Mouse (Mus musculus): ENCODE results near the gene Npas2. TPM values are rescaled to one million over a fixed set of nuclear protein-coding genes. Genes with fewer than 3 reads are reported as not detected.
A peak's percentile ranks its signal among the peaks of the same experiment; 100 is the strongest.

Gene Npas2
- polyA plus RNA-seq, 1 experiment from 2014 or later = 1.5 TPM

DNA sequence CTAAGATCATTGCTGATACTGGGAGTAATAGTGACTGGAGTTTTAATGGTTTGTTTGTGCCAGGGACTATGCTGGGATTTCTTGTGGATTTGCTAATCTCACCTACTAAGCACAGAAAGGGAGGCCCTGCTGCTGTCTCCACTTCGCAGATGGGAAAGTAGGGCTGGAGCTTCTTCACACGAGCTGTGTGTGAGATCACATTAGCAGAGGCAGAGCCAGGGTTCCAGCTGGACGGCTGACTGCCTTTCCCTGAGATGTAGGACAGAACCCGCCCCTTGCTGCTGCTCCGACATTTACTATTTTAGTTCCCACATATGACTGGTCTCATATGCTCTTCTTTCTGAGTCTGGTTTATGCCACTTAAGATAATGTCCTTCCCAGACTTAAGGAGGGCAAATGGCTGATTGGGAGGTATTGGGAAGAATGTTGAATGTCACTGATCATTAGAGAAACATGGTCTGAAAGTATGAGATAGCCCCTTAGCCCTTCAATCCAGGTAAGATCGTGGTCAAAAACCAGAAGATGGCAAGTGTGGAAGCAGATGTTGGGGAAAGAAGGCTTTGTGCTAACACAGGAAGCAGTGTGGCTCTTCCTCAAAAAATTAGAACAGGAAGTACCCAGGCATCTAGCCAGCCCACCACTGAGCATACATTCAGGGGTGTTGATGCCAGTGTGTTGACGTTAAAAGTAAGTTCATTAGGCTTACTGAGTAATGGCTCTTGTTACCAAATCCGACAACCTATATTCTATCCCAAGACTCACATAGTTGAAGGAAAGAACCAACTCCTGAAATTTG lies 66.8 kb downstream of the Npas2 start:
- ATAC-seq (ENCODE audit: borderline replicate concordance, extremely low read depth, low FRiP score, low TSS enrichment) = no peak
- Histone ChIP-seq H3K27me3 (no peaks in the 10 kb centered on the region), H3K4me3 (no peak overlapping the region), H3K9me3 (no peaks in the 10 kb centered on the region), H3K9ac (no peak overlapping the region), H3K4me2 (no peak overlapping the region), H3K4me1 (no peaks in the 10 kb centered on the region), H3K36me3 (no peaks in the 10 kb centered on the region), H3K27ac (no peak overlapping the region)
- WGBS = 65% methylated on average over 8 of the region's 8 CpGs

DNA sequence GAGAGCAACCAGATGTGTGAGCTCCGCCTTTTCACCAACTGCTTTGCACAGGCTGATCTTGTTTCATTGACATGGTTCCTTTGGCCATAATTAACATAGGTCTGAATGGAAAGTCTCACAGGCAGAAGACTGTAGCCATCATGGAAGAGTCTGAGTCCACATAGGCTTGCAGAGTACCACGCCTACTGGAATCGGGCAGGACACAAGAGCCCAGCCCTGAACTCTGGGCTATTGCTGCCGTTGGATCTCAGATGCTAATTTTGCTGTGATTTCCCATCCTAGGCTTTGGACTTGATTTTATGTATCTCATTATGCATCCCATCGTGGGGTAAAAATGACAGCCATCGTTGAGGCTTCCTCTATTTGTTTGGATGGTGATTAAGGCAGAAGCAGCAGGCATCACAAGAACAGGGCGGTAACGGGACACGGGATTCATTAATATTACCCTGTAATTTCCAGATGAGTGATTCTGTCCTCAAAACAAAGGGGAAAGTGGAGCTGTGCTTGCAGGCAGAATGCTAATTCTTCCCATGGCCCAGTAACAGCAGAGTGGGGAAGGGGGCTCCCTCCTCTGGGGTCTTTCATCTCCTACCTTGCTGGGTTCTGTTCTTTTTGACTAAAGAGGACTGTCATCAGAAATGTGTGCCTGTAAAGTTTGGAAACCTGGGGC lies 73.4 kb downstream of the Npas2 start:
- Histone ChIP-seq H3K4me2 (no peak overlapping the region), H3K4me1 (no peaks in the 10 kb centered on the region), H3K27ac (no peak overlapping the region), H3K9ac (no peak overlapping the region), H3K4me3 (no peak overlapping the region), H3K27me3 (no peaks in the 10 kb centered on the region), H3K9me3 (no peaks in the 10 kb centered on the region), H3K36me3 (no peaks in the 10 kb centered on the region)
- 82% methylated on average over 9 of the region's 9 CpGs for WGBS
- ATAC-seq (ENCODE audit: borderline replicate concordance, extremely low read depth, low FRiP score, low TSS enrichment) = no peak

DNA sequence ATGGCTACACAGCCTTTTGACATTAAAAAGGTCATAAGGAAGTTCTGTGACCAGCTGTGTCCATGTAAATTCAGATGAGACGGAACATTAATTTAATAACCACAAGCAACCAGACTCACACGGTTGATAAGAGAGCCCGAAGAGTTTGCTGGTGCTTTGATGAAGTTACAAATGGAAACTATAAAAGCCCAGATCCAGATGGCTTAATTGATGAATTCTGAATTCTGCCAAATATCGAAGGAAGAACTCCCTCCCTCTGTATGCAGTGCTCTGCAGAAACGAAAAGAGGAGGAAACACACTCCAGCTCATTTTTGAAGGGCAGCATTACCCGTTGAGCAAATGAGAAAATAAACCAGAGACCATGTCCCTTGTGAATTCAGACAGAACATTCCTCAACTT lies 79.4 kb downstream of the Npas2 start:
- Histone ChIP-seq H3K36me3 (no peaks in the 10 kb centered on the region), H3K27me3 (no peaks in the 10 kb centered on the region), H3K9ac (no peak overlapping the region), H3K4me3 (no peak overlapping the region), H3K27ac (no peak overlapping the region), H3K4me2 (no peak overlapping the region), H3K4me1 (no peaks in the 10 kb centered on the region), H3K9me3 (no peaks in the 10 kb centered on the region)
- no peak for ATAC-seq (ENCODE audit: borderline replicate concordance, extremely low read depth, low FRiP score, low TSS enrichment)
- 59% methylated on average over 6 of the region's 6 CpGs for WGBS

DNA sequence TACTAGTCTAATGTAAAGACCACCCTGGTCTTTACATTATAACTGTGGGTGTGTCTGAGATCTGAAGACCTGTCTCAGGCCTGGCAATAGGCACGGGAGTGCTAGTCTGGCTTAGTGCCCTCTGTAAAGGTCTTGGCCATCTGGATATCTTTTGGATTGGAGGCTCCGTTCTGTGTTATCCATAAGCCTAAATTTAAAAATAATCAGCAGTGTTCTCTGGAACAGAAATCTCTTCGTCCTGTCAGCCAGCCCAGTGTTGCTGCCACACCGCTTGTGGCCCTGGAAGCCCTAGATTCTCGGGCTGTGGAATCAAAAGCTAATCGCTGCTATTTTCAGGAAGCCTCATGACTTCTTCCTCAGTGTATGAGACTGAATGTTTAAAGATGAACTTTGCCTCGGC lies 86.9 kb downstream of the Npas2 start:
- H3K4me3 ChIP-seq = no peak overlapping the region
- peaks cover 18% of the 10 kb centered on the region; the same call in 1 of the 2 replicates for H3K4me1 ChIP-seq
- WGBS = 69% methylated on average over 7 of the region's 7 CpGs
- no peak overlapping the region for H3K4me2 ChIP-seq
- H3K27me3 ChIP-seq = no peaks in the 10 kb centered on the region
- H3K9ac ChIP-seq = no peak overlapping the region
- ATAC-seq (ENCODE audit: borderline replicate concordance, extremely low read depth, low FRiP score, low TSS enrichment) = no peak
- H3K27ac ChIP-seq = no peak overlapping the region
- H3K9me3 ChIP-seq = no peaks in the 10 kb centered on the region
- H3K36me3 ChIP-seq = no peaks in the 10 kb centered on the region

DNA sequence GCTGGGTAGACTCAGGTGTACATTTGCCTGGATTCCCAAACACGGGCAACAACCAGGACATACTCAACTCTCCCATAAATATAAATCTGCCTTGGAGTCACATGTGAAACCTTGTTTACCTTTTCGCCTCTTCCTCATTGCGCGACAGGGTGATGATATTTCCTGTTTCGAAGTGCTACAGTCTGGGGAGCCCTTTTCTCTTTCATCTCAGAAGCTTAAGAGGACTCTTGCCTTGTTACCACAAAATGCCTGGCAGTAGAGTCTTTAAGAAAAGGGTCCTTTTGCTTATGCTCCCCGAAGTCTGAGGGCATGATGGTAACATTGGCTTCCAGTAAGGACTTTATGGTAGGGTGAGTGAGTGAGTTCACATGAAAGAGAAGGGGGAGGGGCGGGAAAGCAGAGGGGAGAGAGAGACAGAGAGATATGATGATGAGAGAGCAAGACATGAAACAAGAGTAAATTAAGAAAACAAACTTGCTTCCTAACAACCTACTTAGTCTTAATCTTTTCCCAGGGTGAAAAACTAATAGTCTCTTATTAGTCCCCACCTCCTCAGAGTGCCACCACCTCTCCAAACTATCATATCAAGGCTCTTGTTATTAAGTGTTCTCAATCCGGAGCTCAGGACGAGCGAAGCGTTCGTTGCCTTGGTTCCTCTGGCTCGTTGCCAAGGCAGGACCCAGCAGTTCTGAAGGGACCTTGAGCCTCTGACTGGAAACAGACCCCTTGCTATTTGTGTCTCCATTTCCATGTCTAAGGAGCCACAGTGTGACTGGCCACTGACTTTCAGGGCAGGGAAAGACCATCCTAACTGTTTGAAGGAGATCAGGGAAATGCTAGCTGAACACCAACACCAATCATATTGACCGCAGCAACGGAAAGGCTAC lies 87.7 kb downstream of the Npas2 start:
- WGBS = 41% methylated on average over 15 of the region's 15 CpGs
- no peak overlapping the region for H3K27ac ChIP-seq

DNA sequence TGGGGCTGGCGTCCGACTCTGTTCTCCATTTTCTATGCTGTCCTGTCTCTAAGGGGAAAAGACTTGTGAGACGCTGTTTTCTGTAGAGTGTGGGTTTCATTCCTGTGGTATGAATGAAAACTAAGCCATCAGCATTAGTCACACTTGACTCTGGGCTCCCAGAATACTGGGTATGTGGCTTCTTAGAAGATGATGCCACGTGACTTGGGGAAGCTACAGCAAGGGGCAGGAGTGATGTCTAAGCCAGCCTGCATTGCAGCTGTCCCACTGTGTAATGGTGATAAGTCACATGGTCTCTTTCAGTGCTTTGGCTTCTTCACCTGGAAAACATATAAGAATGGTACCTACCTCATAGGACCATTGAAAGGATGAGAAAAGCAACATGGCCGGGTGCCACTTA lies 88.4 kb downstream of the Npas2 start:
- 81% methylated on average over 5 of the region's 5 CpGs for WGBS
- H3K36me3 ChIP-seq = no peaks in the 10 kb centered on the region
- H3K4me1 ChIP-seq = peaks cover 18% of the 10 kb centered on the region; the same call in 1 of the 2 replicates
- no peaks in the 10 kb centered on the region for H3K9me3 ChIP-seq
- H3K27ac ChIP-seq = no peak overlapping the region
- H3K27me3 ChIP-seq = no peaks in the 10 kb centered on the region
- 0 out of 2 replicates have a peak, but pooled peaks have one; percentile 9 for ATAC-seq (ENCODE audit: borderline replicate concordance, extremely low read depth, low FRiP score, low TSS enrichment)
- no peak overlapping the region for H3K4me2 ChIP-seq
- no peak overlapping the region for H3K4me3 ChIP-seq
- no peak overlapping the region for H3K9ac ChIP-seq

More for the DNA sequence above, 87.7 kb downstream of the Npas2 start:
- no peak overlapping the region for H3K9ac ChIP-seq
- H3K9me3 ChIP-seq = no peaks in the 10 kb centered on the region
- H3K36me3 ChIP-seq = no peaks in the 10 kb centered on the region
- no peak overlapping the region for H3K4me2 ChIP-seq
- H3K27me3 ChIP-seq = no peaks in the 10 kb centered on the region
- H3K4me3 ChIP-seq = no peak overlapping the region
- H3K4me1 ChIP-seq = peaks cover 18% of the 10 kb centered on the region; the same call in 1 of the 2 replicates
- ATAC-seq (ENCODE audit: borderline replicate concordance, extremely low read depth, low FRiP score, low TSS enrichment) = peak; percentile 41

DNA sequence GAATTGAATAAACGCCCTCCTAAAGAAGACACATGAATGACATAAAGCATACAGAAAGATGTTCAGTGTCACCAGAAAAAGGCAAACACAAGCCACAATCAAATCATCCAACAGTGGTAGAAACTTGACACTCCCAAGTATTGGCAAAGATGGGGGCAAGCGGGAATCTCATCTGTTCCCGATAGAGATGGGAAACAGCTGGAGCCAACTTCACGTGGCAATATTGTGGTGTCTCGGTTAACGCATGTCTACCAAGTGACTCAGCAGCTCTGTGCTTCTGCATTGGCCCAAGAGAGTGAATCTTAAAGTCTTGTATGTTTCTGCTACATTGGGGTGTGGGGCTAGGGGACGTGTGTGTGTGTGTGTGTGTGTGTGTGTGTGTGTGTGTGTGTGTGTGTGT lies 89.8 kb downstream of the Npas2 start:
- Histone ChIP-seq H3K9me3 (no peaks in the 10 kb centered on the region), H3K9ac (no peak overlapping the region), H3K4me1 (peaks cover 26% of the 10 kb centered on the region; the same call in 1 of the 2 replicates), H3K36me3 (no peaks in the 10 kb centered on the region), H3K27me3 (no peaks in the 10 kb centered on the region), H3K27ac (no peak overlapping the region), H3K4me2 (no peak overlapping the region), H3K4me3 (no peak overlapping the region)
- WGBS = 46% methylated on average over 7 of the region's 7 CpGs
- ATAC-seq (ENCODE audit: borderline replicate concordance, extremely low read depth, low FRiP score, low TSS enrichment) = no peak

DNA sequence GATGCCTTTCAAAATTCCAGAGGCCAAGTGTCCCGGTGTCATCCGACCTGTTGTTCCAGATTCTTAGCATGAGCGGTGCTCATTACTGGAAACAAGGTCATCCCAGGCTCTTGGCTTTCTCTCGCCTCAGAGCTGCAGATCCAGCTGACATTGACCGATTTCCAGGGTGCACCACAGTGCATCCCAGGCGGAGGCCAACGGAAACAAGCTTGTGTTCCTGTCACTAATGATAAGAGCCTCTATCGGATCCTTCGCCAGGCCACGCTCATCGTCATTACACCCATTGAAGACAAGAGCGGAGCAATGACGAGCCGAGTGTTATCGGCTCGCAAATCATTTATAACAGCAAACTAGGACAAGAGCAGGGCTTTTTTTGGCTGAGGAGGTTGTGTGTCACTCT lies 91.3 kb downstream of the Npas2 start:
- no peak overlapping the region for H3K4me2 ChIP-seq
- WGBS = 40% methylated on average over 16 of the region's 16 CpGs
- ATAC-seq (ENCODE audit: borderline replicate concordance, extremely low read depth, low FRiP score, low TSS enrichment) = no peak
- no peaks in the 10 kb centered on the region for H3K36me3 ChIP-seq
- no peaks in the 10 kb centered on the region for H3K27me3 ChIP-seq
- H3K9me3 ChIP-seq = no peaks in the 10 kb centered on the region
- H3K9ac ChIP-seq = no peak overlapping the region
- H3K27ac ChIP-seq = no peak overlapping the region
- peaks cover 26% of the 10 kb centered on the region; the same call in 1 of the 2 replicates for H3K4me1 ChIP-seq
- no peak overlapping the region for H3K4me3 ChIP-seq

DNA sequence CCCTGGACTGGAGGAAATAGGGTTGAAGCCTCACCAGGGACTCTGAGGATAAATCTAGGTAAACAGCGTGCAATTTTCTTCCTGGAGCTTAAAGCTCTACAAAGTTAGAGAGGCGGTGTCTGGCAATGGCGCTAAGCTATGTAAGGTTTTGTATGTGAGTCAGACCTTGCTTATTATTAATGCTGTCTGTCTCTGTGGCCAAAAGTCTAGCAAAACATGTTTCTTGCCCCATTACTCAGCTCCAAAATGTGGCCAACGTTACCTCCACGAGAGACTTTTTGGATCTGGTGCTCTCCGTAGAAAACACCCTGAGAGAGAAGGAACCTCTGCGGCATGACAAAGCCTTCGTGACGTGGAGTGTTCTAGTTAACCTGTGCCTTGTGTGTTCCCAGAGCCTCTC lies 93.5 kb downstream of the Npas2 start:
- Histone ChIP-seq H3K9ac (no peak overlapping the region), H3K27ac (no peak overlapping the region), H3K4me1 (peaks cover 16% of the 10 kb centered on the region; the same call in 1 of the 2 replicates), H3K9me3 (no peaks in the 10 kb centered on the region), H3K4me3 (no peak overlapping the region), H3K4me2 (no peak overlapping the region), H3K36me3 (no peaks in the 10 kb centered on the region), H3K27me3 (no peaks in the 10 kb centered on the region)
- 89% methylated on average over 9 of the region's 9 CpGs for WGBS
- no peak for ATAC-seq (ENCODE audit: borderline replicate concordance, extremely low read depth, low FRiP score, low TSS enrichment)

DNA sequence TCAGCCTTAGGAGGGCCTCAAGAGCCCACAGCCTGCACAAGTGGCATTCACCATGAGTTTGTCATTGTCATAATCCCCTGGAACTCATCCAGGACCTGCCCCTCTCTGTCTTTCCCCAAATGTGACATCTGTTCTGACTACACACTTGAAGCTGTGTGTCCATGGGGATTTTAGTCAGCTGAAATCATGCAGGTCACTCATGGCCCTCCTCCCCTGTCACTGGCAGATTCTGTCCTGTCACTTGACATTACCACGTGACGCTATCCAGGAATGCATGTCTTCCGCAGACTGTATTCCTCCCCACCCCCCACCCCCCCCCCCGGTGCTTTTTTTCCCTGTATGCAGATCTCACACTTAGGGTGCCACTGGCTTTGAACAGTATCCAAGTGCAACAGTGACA lies 94.3 kb downstream of the Npas2 start:
- Histone ChIP-seq H3K36me3 (no peaks in the 10 kb centered on the region), H3K9ac (no peak overlapping the region), H3K27ac (no peak overlapping the region), H3K4me2 (no peak overlapping the region), H3K27me3 (no peaks in the 10 kb centered on the region), H3K9me3 (no peaks in the 10 kb centered on the region), H3K4me3 (no peak overlapping the region), H3K4me1 (peaks cover 15% of the 10 kb centered on the region; the same call in 1 of the 2 replicates)
- ATAC-seq (ENCODE audit: borderline replicate concordance, extremely low read depth, low FRiP score, low TSS enrichment) = no peak
- WGBS = 38% methylated on average over 4 of the region's 4 CpGs

DNA sequence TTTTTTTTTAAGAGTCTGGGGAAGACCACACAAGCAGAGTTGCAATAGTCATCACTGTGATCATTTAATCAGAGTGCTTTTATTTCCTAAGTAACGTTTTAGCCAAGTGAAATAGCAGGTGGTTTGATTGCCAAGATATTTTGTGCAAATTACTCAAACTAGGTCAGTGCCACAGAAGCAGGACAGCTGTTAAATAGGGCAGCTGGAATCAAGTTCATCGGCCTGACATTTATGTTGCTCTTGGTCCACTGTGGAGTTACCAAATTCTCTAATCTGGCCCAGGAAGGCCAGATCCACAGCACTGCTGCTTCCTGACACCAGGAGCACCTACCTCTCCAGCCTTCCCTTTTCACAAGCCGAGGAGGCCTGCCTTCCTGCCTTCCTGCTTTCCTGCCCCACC lies 94.9 kb downstream of the Npas2 start:
- WGBS = 33% methylated on average over 3 of the region's 3 CpGs
- Histone ChIP-seq H3K27me3 (no peaks in the 10 kb centered on the region), H3K36me3 (no peaks in the 10 kb centered on the region), H3K27ac (no peak overlapping the region), H3K4me3 (no peak overlapping the region), H3K4me1 (peaks cover 15% of the 10 kb centered on the region; the same call in 1 of the 2 replicates), H3K4me2 (no peak overlapping the region), H3K9ac (no peak overlapping the region), H3K9me3 (no peaks in the 10 kb centered on the region)
- ATAC-seq (ENCODE audit: borderline replicate concordance, extremely low read depth, low FRiP score, low TSS enrichment) = no peak
